Mouse (Mus musculus) kidney, adult 2 months (tissue): ENCODE measurements around the gene Adcy4. TPM values are rescaled to one million over a fixed set of nuclear protein-coding genes. Genes with fewer than 3 reads are reported as not detected.

Source experiments
- DNase-seq: peaks from one replicate; pipeline ENCODE4 v3.0.0; 2021
- H3K27ac ChIP-seq: fragments of 200-500 bp; 2 replicates; pipeline ENCODE4 v1.5.1; 2012; ENCODE audit warnings: low read depth, low read length, control low read depth, inconsistent platforms; ENCODE audit not compliant: insufficient read depth
- H3K27me3 ChIP-seq: fragments of 200-500 bp; replicated peaks from 2 replicates; pipeline ENCODE4 v1.6.1; 2012; ENCODE audit warnings: mild to moderate bottlenecking, moderate library complexity, low read length, inconsistent platforms; ENCODE audit not compliant: control insufficient read depth, insufficient read depth
- H3K36me3 ChIP-seq: fragments of 200-500 bp; 2 replicates; pipeline ENCODE4 v1.6.1; 2012; ENCODE audit warnings: mild to moderate bottlenecking, moderate library complexity, low read length, inconsistent platforms; ENCODE audit not compliant: control insufficient read depth, insufficient read depth
- H3K4me1 ChIP-seq: fragments of 200-500 bp; 2 replicates; pipeline ENCODE4 v1.6.1; 2011; ENCODE audit warnings: low read length; ENCODE audit not compliant: control insufficient read depth, insufficient read depth
- H3K4me3 ChIP-seq: fragments of 200-500 bp; 2 replicates; pipeline ENCODE4 v1.5.1; 2011; ENCODE audit warnings: mild to moderate bottlenecking, low read depth, low read length, control low read depth; ENCODE audit not compliant: insufficient read depth
- CTCF ChIP-seq: fragments of 200-500 bp; conservative IDR thresholded peaks from 2 replicates; pipeline ENCODE4 v1.5.1; 2011; ENCODE audit warnings: low read depth, mild to moderate bottlenecking, control low read depth, low read length, moderate library complexity, mixed read lengths; ENCODE audit not compliant: insufficient read depth, insufficient read length
- POLR2A ChIP-seq: fragments of 200-500 bp; IDR thresholded peaks from one replicate; pipeline ENCODE4 v1.6.1; 2011; ENCODE audit warnings: low read depth, low read length, control low read depth
- WGBS: fragments of 180-500 bp; shearing (Covaris S2); methylation state at CpG from one replicate; pipeline ENCODE4 v1.1.7; 2018; 5-methylcytosine and 5-hydroxymethylcytosine counted together
- polyA plus RNA-seq: library from polyadenylated mRNA; depleted of rRNA; stranded (reverse); fragments of >200 nt; gene quantifications from 2 replicates; pipeline ENCODE4 v1.2.3, GENCODE M21; 2012

Gene Adcy4
- polyA plus RNA-seq, 1 experiment = 16.9 TPM

DNA sequence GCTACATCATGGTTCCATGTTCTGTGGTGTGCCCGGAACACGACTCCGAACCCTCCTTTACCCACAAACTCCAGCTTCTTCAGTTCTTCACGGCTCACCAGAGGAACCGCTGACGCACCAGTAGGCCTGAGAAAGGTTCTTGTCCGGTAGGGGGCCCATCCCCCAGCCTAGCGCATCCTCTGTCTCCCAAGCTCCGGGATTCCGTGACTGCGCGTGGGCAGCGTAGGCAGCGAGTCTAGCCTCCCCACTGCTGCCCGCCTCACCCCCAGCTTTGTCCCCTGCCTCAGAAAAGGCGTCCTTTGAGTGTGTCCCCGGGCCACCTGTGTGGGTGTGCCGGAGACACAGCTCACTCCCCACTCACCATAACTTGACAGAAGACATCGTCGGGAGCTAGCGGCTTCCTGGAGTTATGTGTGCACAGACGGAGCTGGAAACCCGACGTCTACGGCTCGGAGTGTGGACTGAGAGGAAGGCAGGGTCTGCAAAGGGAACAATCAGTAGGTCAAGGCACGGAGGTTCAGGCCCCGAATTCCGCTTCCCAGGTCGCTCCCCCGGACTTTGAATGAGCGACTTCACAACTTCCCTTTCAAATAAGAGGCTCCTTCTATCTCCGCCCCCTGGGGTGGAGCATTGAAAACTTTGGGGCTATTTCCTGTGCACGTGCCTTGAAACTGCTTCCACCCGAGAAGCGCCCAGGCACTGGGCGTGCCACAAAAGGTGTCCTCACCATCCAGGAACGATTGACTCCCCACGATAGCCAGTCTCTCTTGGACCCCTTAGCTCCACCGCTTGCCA lies 4.6 kb upstream of the Adcy4 start, which contains the start of gene Ripk3:
Gene Ripk3 (minus strand): TSS at position 610 of the 795 bp plus-strand sequence.
- Histone ChIP-seq H3K27me3 (no peaks in the 10 kb centered on the region), H3K27ac (no peak within 1 kb of the TSS), H3K36me3 (no peaks in the 10 kb centered on the region), H3K4me3 (peak within 1 kb of the TSS; percentile 42), H3K4me1 (no peaks in the 10 kb centered on the region)
- WGBS = 7% methylated on average over 40 of the region's 40 CpGs
- TF ChIP-seq POLR2A (no peak), CTCF (no peak)
- peak; percentile 54 for DNase-seq

GRCm38 (mm10) chr14:55787731-55788130 lies 3.8 kb upstream of the Adcy4 start:
- DNase-seq = no peak
- Histone ChIP-seq H3K4me3 (no peak overlapping the region), H3K27me3 (no peaks in the 10 kb centered on the region), H3K4me1 (no peaks in the 10 kb centered on the region), H3K36me3 (no peaks in the 10 kb centered on the region), H3K27ac (no peak overlapping the region)
- TF ChIP-seq CTCF = no peak
- no peak for TF ChIP-seq POLR2A
- WGBS = 57% methylated on average over 11 of the region's 11 CpGs

DNA sequence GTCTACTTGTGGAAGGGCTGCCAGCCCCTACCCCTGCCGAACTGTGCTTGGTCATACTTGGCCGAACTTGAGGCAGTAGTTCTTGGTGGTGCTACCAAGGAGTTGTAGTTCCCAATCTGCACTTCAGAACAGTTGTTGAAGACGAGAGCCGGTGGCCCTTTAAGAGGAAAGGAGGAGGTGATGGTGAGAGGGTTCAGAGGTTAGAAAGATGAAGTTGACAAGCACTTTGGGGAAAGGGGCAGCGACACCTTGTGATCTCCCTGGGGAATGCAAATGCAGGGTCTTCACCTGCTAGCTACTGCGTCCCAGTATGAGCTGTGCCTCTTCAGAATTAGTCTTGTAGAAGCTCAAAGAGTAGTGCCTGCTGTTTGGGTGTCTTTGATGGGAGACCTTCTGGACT lies 1.3 kb upstream of the Adcy4 start:
- no peak overlapping the region for H3K27ac ChIP-seq
- DNase-seq = peak; percentile 12
- TF ChIP-seq POLR2A (no peak), CTCF (peak; percentile 39; the same call in 1 of the 2 replicates)
- H3K4me3 ChIP-seq = no peak overlapping the region
- no peaks in the 10 kb centered on the region for H3K36me3 ChIP-seq
- WGBS = 44% methylated on average over 6 of the region's 6 CpGs
- no peaks in the 10 kb centered on the region for H3K4me1 ChIP-seq
- H3K27me3 ChIP-seq = no peaks in the 10 kb centered on the region

- 7% methylated on average over 31 of the region's 31 CpGs for WGBS
- peak overlapping the region; percentile 44 for H3K27ac ChIP-seq
- peak overlapping the region; percentile 51 for H3K4me3 ChIP-seq
- TF ChIP-seq CTCF (no peak), POLR2A (no peak)
- H3K36me3 ChIP-seq = no peaks in the 10 kb centered on the region
- H3K27me3 ChIP-seq = no peaks in the 10 kb centered on the region
- H3K4me1 ChIP-seq = no peaks in the 10 kb centered on the region
- peak; percentile 82 for DNase-seq
These were observed 531 bp downstream of the Adcy4 start for GRCm38 (mm10) chr14:55783171-55783957.

DNA sequence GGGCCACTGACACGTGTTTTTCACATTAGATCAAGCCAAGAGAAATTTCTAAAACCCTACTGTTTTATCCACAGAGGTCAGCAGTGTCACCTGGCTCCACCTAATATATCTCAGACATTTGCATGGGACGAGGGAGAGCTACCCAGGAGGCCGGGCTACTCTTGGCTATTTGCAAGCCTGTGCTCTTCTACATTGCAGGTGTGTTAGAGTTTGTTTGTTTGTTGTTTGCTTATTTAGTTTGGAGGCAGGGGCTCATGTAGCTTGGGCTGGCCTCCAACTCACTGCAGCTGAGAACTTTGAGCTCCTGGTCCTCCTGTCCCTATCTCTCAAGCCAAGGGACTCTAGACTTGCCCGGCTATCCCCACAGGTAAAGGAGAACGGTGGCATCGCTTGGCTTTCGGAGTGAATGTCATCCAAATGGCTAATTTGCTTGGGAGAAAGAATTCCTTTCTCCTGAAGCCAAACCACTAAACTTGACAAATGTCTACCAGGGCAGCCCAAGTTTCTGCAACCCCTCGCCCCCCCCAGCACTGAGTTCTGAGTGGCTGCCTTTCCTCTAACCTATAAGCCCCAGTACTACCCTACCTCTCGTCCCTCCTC lies 1.4 kb downstream of the Adcy4 start:
- Histone ChIP-seq H3K4me3 (peak overlapping the region; percentile 35; the same call in 1 of the 2 replicates), H3K27ac (peak overlapping the region; percentile 77), H3K36me3 (no peaks in the 10 kb centered on the region), H3K4me1 (no peaks in the 10 kb centered on the region), H3K27me3 (no peaks in the 10 kb centered on the region)
- TF ChIP-seq POLR2A (no peak), CTCF (no peak)
- 41% methylated on average over 9 of the region's 9 CpGs for WGBS
- DNase-seq = no peak

DNA sequence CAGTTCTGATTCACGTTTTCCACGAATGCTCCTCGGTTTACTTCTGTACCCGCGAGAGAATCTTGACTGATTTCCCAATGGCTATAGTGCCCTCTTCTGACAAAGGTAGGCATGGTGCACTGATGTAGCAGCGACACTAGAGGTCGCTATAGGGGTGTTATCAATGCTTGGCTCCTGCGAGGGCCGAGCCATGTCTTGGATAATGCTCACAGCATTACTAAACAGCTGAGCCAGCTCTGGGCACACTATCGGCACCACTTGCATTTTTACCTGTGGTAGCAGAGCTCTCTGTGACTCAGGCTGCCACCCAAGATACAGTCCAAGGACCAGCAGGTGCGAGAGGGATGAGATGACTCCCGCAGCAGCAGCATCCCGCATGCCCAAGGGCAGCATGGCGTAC lies 2.6 kb downstream of the Adcy4 start:
- no peak overlapping the region for H3K27ac ChIP-seq
- no peaks in the 10 kb centered on the region for H3K36me3 ChIP-seq
- WGBS = 13% methylated on average over 14 of the region's 14 CpGs
- TF ChIP-seq CTCF (peak; percentile 100), POLR2A (no peak)
- peak; percentile 82 for DNase-seq
- H3K4me1 ChIP-seq = no peaks in the 10 kb centered on the region
- H3K27me3 ChIP-seq = no peaks in the 10 kb centered on the region
- peak overlapping the region; percentile 26; the same call in 1 of the 2 replicates for H3K4me3 ChIP-seq
